Mouse (Mus musculus) erythroblast, embryonic 14.5 days (primary cell): Measurements from ENCODE around the gene Rpp25.

Experiments used
- GATA1 ChIP-seq: IDR thresholded peaks from 2 replicates; pipeline ENCODE4 v1.6.1; 2012; ENCODE audit warnings: low read length, inconsistent platforms, mixed read lengths
- TAL1 ChIP-seq: IDR thresholded peaks from 3 replicates; pipeline ENCODE4 v1.6.1; 2012; ENCODE audit warnings: low read length, inconsistent platforms, mixed read lengths

DNA sequence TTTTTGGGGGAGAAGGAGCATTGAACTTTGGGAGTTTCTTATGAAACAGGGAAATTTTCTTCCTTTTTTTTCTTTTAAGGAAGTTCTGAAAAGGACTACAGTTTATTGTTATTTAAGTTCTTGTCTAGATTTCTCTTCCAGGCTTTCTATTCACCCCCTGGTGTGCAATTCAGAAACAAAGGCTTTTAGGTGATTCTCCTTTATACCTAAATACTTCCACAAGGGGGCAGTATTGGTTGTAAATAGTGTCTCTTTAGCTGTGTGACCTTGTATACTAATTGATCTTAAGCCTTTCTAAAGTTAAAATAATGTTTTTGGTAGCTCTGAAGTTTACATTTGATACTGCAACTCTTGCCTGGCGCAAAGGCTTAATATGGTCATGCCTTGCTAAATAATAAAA lies 19.9 kb downstream of the Rpp25 start:
- TF ChIP-seq GATA1 (no peak), TAL1 (no peak)
